Mouse (Mus musculus): ENCODE results near the gene Trpm3.

GRCm38 (mm10) chr19:22885051-22885450 is 746.2 kb downstream of the Trpm3 start:
- TF ChIP-seq POLR2A (IDR thresholded peaks at IDR 0.05; ENCODE audit: insufficient read depth, low read length) (no peak), EP300 (IDR thresholded peaks at IDR 0.05; ENCODE audit: insufficient read depth, low read depth, low read length) (no peak), CTCF (IDR thresholded peaks at IDR 0.05; ENCODE audit: low read depth, low read length) (no peak)
